Mouse (Mus musculus) liver, adult 2 months (tissue): ENCODE results near the gene Slc38a3. TPM values are rescaled to one million over a fixed set of nuclear protein-coding genes. Genes with fewer than 3 reads are reported as not detected.
A peak's percentile ranks its signal among the peaks of the same experiment; 100 is the strongest.

Experiments used
- DNase-seq: peaks from one replicate; pipeline ENCODE4 v3.0.0-alpha.2; 2011; ENCODE audit warnings: low read depth, low spot score; ENCODE audit errors: extremely low read depth
- H3K27ac ChIP-seq: fragments of 200-500 bp; replicated peaks from 2 replicates; pipeline ENCODE4 v1.5.1; 2012; ENCODE audit warnings: low read depth, mild to moderate bottlenecking, control low read depth, inconsistent platforms, low read length; ENCODE audit not compliant: insufficient read depth
- H3K27me3 ChIP-seq: fragments of 200-500 bp; 2 replicates; pipeline ENCODE4 v1.6.1; 2012; ENCODE audit warnings: mild to moderate bottlenecking, moderate library complexity, low read length, inconsistent platforms; ENCODE audit not compliant: control insufficient read depth, insufficient read depth
- H3K36me3 ChIP-seq: fragments of 200-500 bp; 2 replicates; pipeline ENCODE4 v1.6.1; 2012; ENCODE audit warnings: low read length, inconsistent platforms; ENCODE audit not compliant: control insufficient read depth, insufficient read depth
- H3K4me1 ChIP-seq: fragments of 200-500 bp; 2 replicates; pipeline ENCODE4 v1.6.1; 2011; ENCODE audit warnings: low read length; ENCODE audit not compliant: control insufficient read depth, insufficient read depth
- H3K4me3 ChIP-seq: fragments of 200-500 bp; 2 replicates; pipeline ENCODE4 v1.5.1; 2011; ENCODE audit warnings: low read depth, mild to moderate bottlenecking, control low read depth, low read length, moderate library complexity; ENCODE audit not compliant: insufficient read depth
- H3K79me2 ChIP-seq: fragments of 200-500 bp; 2 replicates; pipeline ENCODE4 v1.6.1; 2012; ENCODE audit warnings: inconsistent platforms, mild to moderate bottlenecking, low read length, moderate library complexity; ENCODE audit not compliant: control insufficient read depth, insufficient read depth
- H3K9ac ChIP-seq: fragments of 200-500 bp; 2 replicates; pipeline ENCODE4 v1.6.1; 2012; ENCODE audit warnings: low read depth, mild to moderate bottlenecking, control low read depth, inconsistent platforms, low read length
- CTCF ChIP-seq: fragments of 200-500 bp; IDR thresholded peaks from 2 replicates; pipeline ENCODE4 v1.5.1; 2011; ENCODE audit warnings: low read depth, low read length, control low read depth
- POLR2A ChIP-seq: fragments of 200-500 bp; IDR thresholded peaks from 2 replicates; pipeline ENCODE4 v1.6.1; 2011; ENCODE audit warnings: low read length, control low read depth; ENCODE audit not compliant: insufficient read depth; ENCODE audit errors: extremely low read depth
- WGBS: fragments of 180-500 bp; shearing (Covaris S2); methylation state at CpG from one replicate; pipeline ENCODE4 v1.1.7; 2018; 5-methylcytosine and 5-hydroxymethylcytosine counted together
- polyA plus RNA-seq: library from polyadenylated mRNA; depleted of rRNA; stranded (reverse); fragments of >200 nt; gene quantifications from 2 replicates; pipeline ENCODE4 v1.2.3, GENCODE M21; 2012
- total RNA-seq: library from RNA; depleted of rRNA; stranded (reverse); fragments of >200 nt; gene quantifications from 2 replicates; pipeline ENCODE4 v1.2.3, GENCODE M21; 2014

The Slc38a3 gene
- total and polyA plus RNA-seq, 2 experiments, result 982 to 4,585 TPM

GRCm38 (mm10) chr9:107617461-107617860 is 51.9 kb downstream of the Slc38a3 start:
- no peak overlapping the region for H3K4me3 ChIP-seq
- H3K36me3 ChIP-seq, result no peaks in the 10 kb centered on the region; the same call in 1 of the 2 replicates
- TF ChIP-seq CTCF (no peak), POLR2A (no peak)
- no peak overlapping the region for H3K9ac ChIP-seq
- no peak overlapping the region for H3K27ac ChIP-seq
- H3K4me1 ChIP-seq, result peaks cover 17% of the 10 kb centered on the region
- DNase-seq, result no peak
- H3K79me2 ChIP-seq, result no peaks in the 10 kb centered on the region
- H3K27me3 ChIP-seq, result no peaks in the 10 kb centered on the region
- WGBS, result 76% methylated on average over 2 of the region's 2 CpGs

GRCm38 (mm10) chr9:107615035-107615434 is 54.3 kb downstream of the Slc38a3 start:
- Histone ChIP-seq H3K4me1 (peaks cover 17% of the 10 kb centered on the region), H3K27ac (no peak overlapping the region), H3K27me3 (no peaks in the 10 kb centered on the region), H3K4me3 (no peak overlapping the region), H3K79me2 (no peaks in the 10 kb centered on the region), H3K36me3 (no peaks in the 10 kb centered on the region; the same call in 1 of the 2 replicates), H3K9ac (no peak overlapping the region)
- 88% methylated on average over 4 of the region's 4 CpGs for WGBS
- no peak for TF ChIP-seq CTCF
- TF ChIP-seq POLR2A, result no peak
- DNase-seq, result no peak

GRCm38 (mm10) chr9:107612945-107613569 is 56.3 kb downstream of the Slc38a3 start:
- no peak for DNase-seq
- Histone ChIP-seq H3K4me1 (peaks cover 2% of the 10 kb centered on the region; the same call in 1 of the 2 replicates), H3K27me3 (no peaks in the 10 kb centered on the region), H3K9ac (peak overlapping the region; percentile 19), H3K79me2 (no peaks in the 10 kb centered on the region), H3K4me3 (no peak overlapping the region), H3K36me3 (no peaks in the 10 kb centered on the region; the same call in 1 of the 2 replicates), H3K27ac (peak overlapping the region; percentile 41)
- no peak for TF ChIP-seq POLR2A
- no peak for TF ChIP-seq CTCF
- WGBS, result 12% methylated on average over 12 of the region's 12 CpGs

DNA sequence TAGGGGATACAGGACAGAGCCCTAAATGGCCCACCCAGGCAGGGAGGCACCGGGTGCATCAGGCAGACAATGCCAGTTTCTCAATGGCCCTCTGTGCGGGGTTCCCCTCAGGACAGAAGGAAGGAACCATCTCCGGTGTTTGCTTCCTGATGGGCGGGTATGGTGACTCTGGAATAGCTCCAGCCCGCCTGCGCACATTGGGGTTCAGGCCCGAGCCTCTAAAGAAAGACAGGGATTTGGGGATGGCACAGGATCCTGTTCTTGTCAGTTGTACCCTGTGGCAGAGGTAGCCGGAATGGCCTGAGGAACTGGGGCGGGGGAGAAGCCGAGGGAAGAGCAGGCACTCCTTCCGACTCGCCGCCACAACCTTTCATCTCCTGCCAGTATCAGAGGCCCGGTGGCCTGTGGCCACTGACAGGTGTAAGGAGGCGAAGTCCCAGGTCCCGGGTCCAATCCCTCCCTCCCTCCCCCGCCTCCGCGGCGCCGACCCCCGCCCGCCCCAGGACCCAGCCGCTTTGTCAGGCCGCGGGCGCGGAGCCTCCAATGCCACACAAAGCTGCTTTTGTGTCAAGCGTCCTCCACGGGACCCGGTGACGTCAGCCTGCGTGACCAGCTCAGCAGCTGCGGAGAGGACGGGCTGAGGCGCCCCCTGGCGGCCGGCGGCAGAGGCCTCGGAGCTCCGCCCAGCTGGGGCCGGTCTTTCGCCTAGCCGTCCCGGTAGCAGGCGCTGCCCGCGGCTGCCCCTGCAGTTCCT is 57.0 kb downstream of the Slc38a3 start:
- under 1% methylated on average over 41 of the region's 48 CpGs for WGBS
- TF ChIP-seq POLR2A (peak; percentile 65; the same call in 1 of the 2 replicates), CTCF (peak; percentile 89)
- peak; percentile 81 for DNase-seq

GRCm38 (mm10) chr9:107611456-107612190 is 57.7 kb downstream of the Slc38a3 start:
- H3K9ac ChIP-seq, result peak overlapping the region; percentile 73; the same call in 1 of the 2 replicates

More for the DNA sequence above, 57.0 kb downstream of the Slc38a3 start:
- Histone ChIP-seq H3K4me1 (peaks cover 2% of the 10 kb centered on the region; the same call in 1 of the 2 replicates), H3K27me3 (no peaks in the 10 kb centered on the region), H3K36me3 (no peaks in the 10 kb centered on the region; the same call in 1 of the 2 replicates), H3K79me2 (no peaks in the 10 kb centered on the region), H3K4me3 (peak overlapping the region; percentile 46), H3K9ac (peak overlapping the region; percentile 73), H3K27ac (peak overlapping the region; percentile 81)

More at GRCm38 (mm10) chr9:107611456-107612190, 57.7 kb downstream of the Slc38a3 start:
- Histone ChIP-seq H3K27ac (peak overlapping the region; percentile 81), H3K36me3 (no peaks in the 10 kb centered on the region; the same call in 1 of the 2 replicates), H3K4me3 (no peak overlapping the region; the same call in 1 of the 2 replicates), H3K4me1 (peaks cover 2% of the 10 kb centered on the region; the same call in 1 of the 2 replicates), H3K27me3 (no peaks in the 10 kb centered on the region), H3K79me2 (no peaks in the 10 kb centered on the region)
- DNase-seq, result no peak
- WGBS, result 87% methylated on average over 6 of the region's 6 CpGs
- TF ChIP-seq POLR2A, result no peak
- no peak for TF ChIP-seq CTCF
